Mouse (Mus musculus) left cerebral cortex, postnatal 10 days (tissue): ENCODE measurements at regions not wholly inside any gene's neighbourhood (a gene's known extent, or its start where the extent isn't known, plus 50 kb on each side); places are given as distances from the start of the nearest gene placed in this dataset.
A peak's percentile ranks its signal among the peaks of the same experiment; 100 is the strongest.

Experiments
- DNase-seq, 2 experiments: peaks; one replicate each; pipeline ENCODE4 v3.0.0; 2021 to 2022; ENCODE audit warnings: low spot score in 2 of 2, mixed read lengths in 1 of 2; ENCODE audit errors: extremely low spot score in 1 of 2
- intact Hi-C: fragments of 180-260 bp; cut with DNase I; formaldehyde crosslinking; loops from one replicate; pipeline ENCODE4 v1.15.1; 2025

GRCm38 (mm10) chr3:50813760-50814400 is 370.5 kb upstream of the Slc7a11 start:
- no peak for DNase-seq
- intact Hi-C loops = no loop called here

- intact Hi-C loops = no loop called here
- no peak for DNase-seq
These were observed 372.3 kb upstream of the Slc7a11 start for GRCm38 (mm10) chr3:50815716-50816115.

- DNase-seq = peak; percentile 31 to 51
- intact Hi-C loops = no loop called here
These were observed 373.1 kb upstream of the Slc7a11 start for GRCm38 (mm10) chr3:50816479-50816878.

- intact Hi-C loops = no loop called here
- DNase-seq = no peak
These were observed 373.9 kb upstream of the Slc7a11 start for GRCm38 (mm10) chr3:50817361-50817760.

GRCm38 (mm10) chr3:50820776-50821175 is 377.4 kb upstream of the Slc7a11 start:
- intact Hi-C loops = no loop called here
- no peak for DNase-seq

- intact Hi-C loops = no loop called here
- no peak for DNase-seq
These were observed 382.4 kb upstream of the Slc7a11 start for GRCm38 (mm10) chr3:50825534-50826423.

DNA sequence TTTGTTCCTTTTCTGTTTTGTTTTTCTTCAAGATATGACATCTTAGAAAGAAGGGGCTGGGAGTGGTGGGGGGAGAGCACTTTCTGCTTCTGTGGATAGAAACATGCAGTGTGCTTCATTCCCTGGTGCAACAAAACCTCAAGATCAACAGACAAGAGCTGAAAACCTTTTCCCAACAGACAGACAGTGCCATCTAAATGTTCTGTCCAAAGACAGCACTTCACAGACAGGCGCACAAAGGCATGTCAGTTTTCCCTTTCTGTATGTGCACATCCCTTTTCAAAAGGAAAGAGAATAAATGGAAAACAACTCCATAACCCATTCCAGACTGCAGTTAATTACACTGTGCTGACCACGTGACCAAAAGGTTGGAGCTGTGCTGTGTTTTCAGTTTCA is 383.0 kb upstream of the Slc7a11 start:
- no peak for DNase-seq
- intact Hi-C loops = no loop called here

GRCm38 (mm10) chr3:50829211-50829610 is 385.8 kb upstream of the Slc7a11 start:
- no peak for DNase-seq
- intact Hi-C loops = no loop called here

GRCm38 (mm10) chr3:50830446-50830845 is 387.0 kb upstream of the Slc7a11 start:
- no peak for DNase-seq
- intact Hi-C loops = no loop called here

DNA sequence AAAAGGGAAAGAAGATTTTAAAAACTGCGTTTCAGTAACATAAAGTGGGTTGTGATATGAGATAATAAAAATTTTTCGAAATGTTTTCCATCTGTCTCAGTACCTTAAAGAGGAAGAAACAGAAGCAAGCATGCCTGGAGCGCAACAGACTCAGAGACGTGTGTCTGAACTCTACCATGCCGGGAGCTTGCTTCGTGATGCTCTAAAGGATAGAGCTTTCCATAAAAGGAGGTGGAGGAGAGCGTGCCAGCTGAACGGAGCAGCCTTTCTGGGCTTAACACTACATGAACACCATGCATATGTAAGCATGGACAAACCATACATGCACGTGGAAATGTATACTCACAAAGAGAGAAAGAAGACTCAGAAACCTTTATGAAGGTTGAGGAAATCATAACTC is 387.5 kb upstream of the Slc7a11 start:
- no peak for DNase-seq
- intact Hi-C loops = no loop called here

GRCm38 (mm10) chr3:50842216-50842615 is 382.0 kb upstream of the Noct start:
- no peak for DNase-seq
- intact Hi-C loops = no loop called here

GRCm38 (mm10) chr3:50844835-50845301 is 379.4 kb upstream of the Noct start:
- intact Hi-C loops = no loop called here
- no peak for DNase-seq

DNA sequence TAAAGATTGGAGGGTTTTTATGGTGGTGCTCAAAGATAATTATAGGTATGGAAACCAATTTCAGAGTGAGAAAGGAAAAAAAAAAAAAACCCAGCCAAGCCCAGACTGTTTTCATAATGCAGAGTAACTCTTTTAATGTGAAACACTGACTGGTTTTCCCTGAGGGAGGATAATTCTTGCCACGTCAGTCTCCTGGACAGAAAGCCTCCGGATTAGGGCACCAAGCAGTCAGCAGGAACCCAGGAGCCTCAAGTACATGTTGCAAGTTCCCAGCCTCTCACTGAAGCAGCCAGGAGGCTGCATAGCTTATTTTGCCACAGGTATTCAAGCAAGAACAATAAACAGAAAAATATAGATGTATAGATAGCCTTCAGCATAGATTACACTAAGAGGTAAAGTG is 378.9 kb upstream of the Noct start:
- no peak for DNase-seq
- intact Hi-C loops = no loop called here

GRCm38 (mm10) chr3:50848528-50848927 is 375.7 kb upstream of the Noct start:
- no peak for DNase-seq
- intact Hi-C loops = no loop called here

DNA sequence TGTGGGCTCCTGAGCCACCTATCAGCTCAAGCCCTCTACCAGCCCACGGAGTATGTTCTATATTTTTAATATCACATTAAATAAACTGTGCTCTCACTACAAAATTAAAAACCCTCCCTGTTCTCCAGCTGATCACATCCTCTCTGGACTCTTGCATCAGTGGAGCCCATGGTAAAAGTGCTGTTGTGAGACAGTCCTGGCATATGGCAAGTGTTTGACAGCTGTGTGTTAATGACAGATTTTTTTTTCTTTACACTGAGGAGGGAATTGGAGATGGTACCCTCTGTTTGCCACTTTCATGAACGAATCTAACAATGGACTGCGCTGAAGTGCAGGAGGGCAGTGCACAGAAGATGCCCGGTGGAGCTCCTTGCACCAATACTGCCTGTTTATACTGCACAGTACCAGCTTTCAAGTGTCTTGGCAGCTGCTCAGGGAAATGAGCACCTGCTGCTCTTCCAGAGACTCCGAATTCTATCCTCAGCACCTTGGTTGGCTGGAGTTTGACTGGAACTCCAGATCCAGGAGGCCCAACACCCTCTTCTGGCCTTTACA is 373.1 kb upstream of the Noct start:
- DNase-seq = no peak
- intact Hi-C loops = no loop called here

- intact Hi-C loops = no loop called here
- no peak for DNase-seq
These were observed 357.1 kb upstream of the Noct start for GRCm38 (mm10) chr3:50867105-50867504.

GRCm38 (mm10) chr3:50869211-50869610 is 355.0 kb upstream of the Noct start:
- intact Hi-C loops = no loop called here
- DNase-seq = no peak

DNA sequence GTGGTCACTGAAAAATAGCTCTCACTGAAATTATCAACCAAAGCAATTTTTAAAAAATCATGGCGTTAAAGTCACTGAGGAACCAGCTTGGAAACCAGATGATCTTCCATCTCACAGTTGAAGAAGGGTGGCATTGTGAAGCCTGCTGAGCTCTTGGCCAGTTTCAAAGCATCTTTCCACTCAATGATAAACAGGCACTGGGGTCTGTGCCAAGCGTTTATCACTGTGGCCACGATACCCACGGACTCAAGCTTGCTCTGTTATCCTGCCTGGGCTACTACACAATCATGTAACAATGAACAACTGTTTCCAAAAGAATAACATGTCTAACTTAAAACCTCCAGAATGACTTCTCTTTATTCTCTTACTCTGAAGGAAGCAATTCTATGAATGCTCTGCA is 345.2 kb upstream of the Noct start:
- DNase-seq = no peak
- intact Hi-C loops = no loop called here

- intact Hi-C loops = no loop called here
- DNase-seq = no peak
These were observed 344.7 kb upstream of the Noct start for GRCm38 (mm10) chr3:50879595-50879994.
